Mouse (Mus musculus) brown adipose tissue, adult 24 weeks (tissue): ENCODE results near the gene Map4k4. TPM values are rescaled to one million over a fixed set of nuclear protein-coding genes. Genes with fewer than 3 reads are reported as not detected.

Experiments used
- H3K27ac ChIP-seq: fragments of 200-500 bp; replicated peaks from 2 replicates; pipeline ENCODE4 v1.5.1; 2012; ENCODE audit warnings: low read depth, mild to moderate bottlenecking, low read length
- H3K4me1 ChIP-seq: fragments of 200-500 bp; 2 replicates; pipeline ENCODE4 v1.6.1; 2012; ENCODE audit warnings: low read length, mixed read lengths; ENCODE audit not compliant: control insufficient read depth, insufficient read depth, insufficient read length
- H3K4me3 ChIP-seq: fragments of 200-500 bp; 2 replicates; pipeline ENCODE4 v1.5.1; 2012; ENCODE audit warnings: low read depth, mild to moderate bottlenecking, low read length, moderate library complexity; ENCODE audit not compliant: insufficient read depth
- polyA plus RNA-seq: library from polyadenylated mRNA; stranded (reverse); fragments of >200 nt; gene quantifications from 2 replicates; pipeline ENCODE4 v1.2.4, GENCODE M21; 2012; ENCODE audit not compliant: missing spikeins, insufficient read depth, insufficient read length

Gene Map4k4
- polyA plus RNA-seq, 1 experiment: 54.7 TPM

- H3K27ac ChIP-seq: no peak overlapping the region
- peaks cover 3% of the 10 kb centered on the region; the same call in 1 of the 2 replicates for H3K4me1 ChIP-seq
- H3K4me3 ChIP-seq: no peak overlapping the region
Observed at GRCm38 (mm10) chr1:39887997-39888396, 12.7 kb upstream of the Map4k4 start.

- Histone ChIP-seq H3K4me1 (peaks cover 3% of the 10 kb centered on the region; the same call in 1 of the 2 replicates), H3K27ac (peak overlapping the region; percentile 68), H3K4me3 (no peak overlapping the region)
Observed at GRCm38 (mm10) chr1:39889429-39889828, 11.3 kb upstream of the Map4k4 start.

- Histone ChIP-seq H3K4me3 (no peak overlapping the region), H3K27ac (no peak overlapping the region)
Observed at GRCm38 (mm10) chr1:39889973-39890372, 10.7 kb upstream of the Map4k4 start.

GRCm38 (mm10) chr1:39893153-39893880 is 7.4 kb upstream of the Map4k4 start:
- Histone ChIP-seq H3K4me1 (peaks cover 6% of the 10 kb centered on the region; the same call in 1 of the 2 replicates), H3K27ac (no peak overlapping the region), H3K4me3 (no peak overlapping the region)

More at GRCm38 (mm10) chr1:39889973-39890372, 10.7 kb upstream of the Map4k4 start:
- peaks cover 3% of the 10 kb centered on the region; the same call in 1 of the 2 replicates for H3K4me1 ChIP-seq

- Histone ChIP-seq H3K27ac (no peak overlapping the region), H3K4me3 (no peak overlapping the region), H3K4me1 (peaks cover 4% of the 10 kb centered on the region; the same call in 1 of the 2 replicates)
Observed at GRCm38 (mm10) chr1:39895097-39895496, 5.6 kb upstream of the Map4k4 start.

- H3K27ac ChIP-seq: no peak overlapping the region
- H3K4me3 ChIP-seq: no peak overlapping the region
- H3K4me1 ChIP-seq: peaks cover 4% of the 10 kb centered on the region; the same call in 1 of the 2 replicates
Observed at GRCm38 (mm10) chr1:39895506-39895905, 5.2 kb upstream of the Map4k4 start.

- Histone ChIP-seq H3K4me3 (no peak overlapping the region), H3K4me1 (peaks cover 4% of the 10 kb centered on the region; the same call in 1 of the 2 replicates), H3K27ac (no peak overlapping the region)
Observed at GRCm38 (mm10) chr1:39896581-39896980, 4.1 kb upstream of the Map4k4 start.

- Histone ChIP-seq H3K27ac (no peak overlapping the region), H3K4me1 (peaks cover 4% of the 10 kb centered on the region; the same call in 1 of the 2 replicates), H3K4me3 (no peak overlapping the region)
Observed at GRCm38 (mm10) chr1:39898686-39899085, 2.0 kb upstream of the Map4k4 start.

GRCm38 (mm10) chr1:39901063-39901811 is 524 bp downstream of the Map4k4 start:
- Histone ChIP-seq H3K4me1 (peaks cover 18% of the 10 kb centered on the region), H3K27ac (peak overlapping the region; percentile 98), H3K4me3 (peak overlapping the region; percentile 99)

- Histone ChIP-seq H3K4me3 (peak overlapping the region; percentile 99), H3K27ac (peak overlapping the region; percentile 98)
Observed at GRCm38 (mm10) chr1:39901851-39902703, 1.4 kb downstream of the Map4k4 start.

GRCm38 (mm10) chr1:39902704-39903151 is 2.0 kb downstream of the Map4k4 start:
- Histone ChIP-seq H3K4me3 (peak overlapping the region; percentile 99), H3K4me1 (peaks cover 22% of the 10 kb centered on the region), H3K27ac (peak overlapping the region; percentile 98)

More at GRCm38 (mm10) chr1:39901851-39902703, 1.4 kb downstream of the Map4k4 start:
- H3K4me1 ChIP-seq: peaks cover 19% of the 10 kb centered on the region

GRCm38 (mm10) chr1:39904720-39905119 is 4.0 kb downstream of the Map4k4 start:
- Histone ChIP-seq H3K4me1 (peaks cover 25% of the 10 kb centered on the region), H3K4me3 (no peak overlapping the region), H3K27ac (no peak overlapping the region)

GRCm38 (mm10) chr1:39906921-39907320 is 6.2 kb downstream of the Map4k4 start:
- H3K4me3 ChIP-seq: no peak overlapping the region
- H3K4me1 ChIP-seq: peaks cover 28% of the 10 kb centered on the region
- 0 out of 2 replicates have a peak overlapping the region, but pooled peaks have one; percentile 19 for H3K27ac ChIP-seq

GRCm38 (mm10) chr1:39908976-39909375 is 8.3 kb downstream of the Map4k4 start:
- peaks cover 36% of the 10 kb centered on the region for H3K4me1 ChIP-seq
- no peak overlapping the region for H3K4me3 ChIP-seq
- H3K27ac ChIP-seq: no peak overlapping the region
